Mouse (Mus musculus) CH12.LX (cell line): Measurements from ENCODE around the gene Yap1. TPM values are rescaled to one million over a fixed set of nuclear protein-coding genes. Genes with fewer than 3 reads are reported as not detected.

ENCODE experiments used
- DNase-seq: peaks from one replicate; pipeline ENCODE4 v3.0.0-alpha.2; 2013; ENCODE audit errors: extremely low read depth
- H3K27ac ChIP-seq: 2 replicates; pipeline ENCODE4 v1.5.1; 2012; ENCODE audit warnings: low read depth, mild to moderate bottlenecking, control low read depth, moderate library complexity; ENCODE audit not compliant: insufficient read depth
- H3K27me3 ChIP-seq: replicated peaks from 2 replicates; pipeline ENCODE3; 2012; ENCODE audit warnings: inconsistent platforms
- H3K36me3 ChIP-seq, 2 experiments: replicated peaks in 1 of 2; 2 replicates each; pipeline versions ENCODE3 to v1.6.1; 2012; ENCODE audit warnings: inconsistent platforms in 1 of 2, low read length in 1 of 2, mild to moderate bottlenecking in 1 of 2, mixed read lengths in 1 of 2, moderate library complexity in 1 of 2; ENCODE audit not compliant: control insufficient read depth in 1 of 2, insufficient read depth in 1 of 2
- H3K4me1 ChIP-seq, 2 experiments: 2 replicates each; pipeline ENCODE4 v1.6.1; 2012; ENCODE audit warnings: inconsistent platforms in 1 of 2, moderate library complexity in 1 of 2; ENCODE audit not compliant: insufficient read depth in 2 of 2, control insufficient read depth in 1 of 2
- H3K4me2 ChIP-seq: 2 replicates; pipeline ENCODE4 v1.6.1; 2012; ENCODE audit warnings: low read depth, mild to moderate bottlenecking, control low read depth; ENCODE audit not compliant: poor library complexity, insufficient read depth, severe bottlenecking
- H3K4me3 ChIP-seq, 3 experiments: fragments of 150-350 bp in 1 of 3; sonication (generic) in 1 of 3; replicated peaks in 1 of 3; 2 replicates each; pipeline versions ENCODE3 to v1.5.1; 2011 to 2012; ENCODE audit warnings: low read depth in 2 of 3, low read length in 2 of 3, mild to moderate bottlenecking in 2 of 3, moderate library complexity in 2 of 3, control low read depth in 1 of 3, improper control_type of control experiment in 1 of 3, inconsistent platforms in 1 of 3, mixed read lengths in 1 of 3; ENCODE audit not compliant: poor library complexity in 1 of 3
- H3K79me2 ChIP-seq: replicated peaks from 2 replicates; pipeline ENCODE4 v1.6.1; 2012; ENCODE audit warnings: mild to moderate bottlenecking, moderate library complexity; ENCODE audit not compliant: control insufficient read depth, poor library complexity, insufficient read depth, severe bottlenecking; ENCODE audit errors: extremely low read depth
- H3K9ac ChIP-seq: 2 replicates; pipeline ENCODE4 v1.6.1; 2012; ENCODE audit warnings: low read depth, mild to moderate bottlenecking, control low read depth, moderate library complexity; ENCODE audit not compliant: insufficient read depth
- H3K9me3 ChIP-seq: replicated peaks from 2 replicates; pipeline ENCODE3; 2012; ENCODE audit warnings: low read length, inconsistent platforms, mixed read lengths
- BHLHE40 ChIP-seq: IDR thresholded peaks from 2 replicates; pipeline ENCODE4 v1.6.1; 2011; ENCODE audit warnings: mild to moderate bottlenecking, low read depth, low read length, improper control_type of control experiment
- CHD1 ChIP-seq: IDR thresholded peaks from 2 replicates; pipeline ENCODE4 v1.6.1; 2012; ENCODE audit warnings: low read depth, low read length, improper control_type of control experiment, inconsistent platforms
- CHD2 ChIP-seq: IDR thresholded peaks from 2 replicates; pipeline ENCODE4 v1.6.1; 2011; ENCODE audit warnings: low read length, improper control_type of control experiment
- CTCF ChIP-seq, 2 experiments: IDR thresholded peaks in 1 of 2; conservative IDR thresholded peaks in 1 of 2; 2 replicates each; pipeline ENCODE4 v1.5.1; 2011 to 2012; ENCODE audit warnings: low read depth in 2 of 2, low read length in 2 of 2, improper control_type of control experiment in 1 of 2, inconsistent platforms in 1 of 2, mild to moderate bottlenecking in 1 of 2, moderate library complexity in 1 of 2
- E2F4 ChIP-seq: IDR thresholded peaks from 2 replicates; pipeline ENCODE4 v1.6.1; 2011; ENCODE audit warnings: low read depth, low read length, improper control_type of control experiment; ENCODE audit not compliant: insufficient replicate concordance
- ELF1 ChIP-seq: IDR thresholded peaks from 2 replicates; pipeline ENCODE4 v1.6.1; 2014; ENCODE audit warnings: low read depth, mild to moderate bottlenecking, inconsistent platforms, low read length, improper control_type of control experiment
- EP300 ChIP-seq: IDR thresholded peaks from 2 replicates; pipeline ENCODE4 v1.6.1; 2011; ENCODE audit warnings: low read length, improper control_type of control experiment
- GABPA ChIP-seq: IDR thresholded peaks from 2 replicates; pipeline ENCODE4 v1.6.1; 2012; ENCODE audit warnings: low read depth, low read length, improper control_type of control experiment, inconsistent platforms; ENCODE audit not compliant: insufficient replicate concordance
- HCFC1 ChIP-seq: IDR thresholded peaks from 2 replicates; pipeline ENCODE4 v1.6.1; 2012; ENCODE audit warnings: low read depth, mild to moderate bottlenecking, inconsistent platforms, low read length, improper control_type of control experiment
- IRF4 ChIP-seq: IDR thresholded peaks from 2 replicates; pipeline ENCODE4 v1.6.1; 2014; ENCODE audit warnings: low read depth, mild to moderate bottlenecking, inconsistent platforms, low read length, improper control_type of control experiment
- JUN ChIP-seq: IDR thresholded peaks from 2 replicates; pipeline ENCODE4 v1.6.1; 2011; ENCODE audit warnings: low read depth, mild to moderate bottlenecking, low read length, improper control_type of control experiment, moderate library complexity; ENCODE audit not compliant: insufficient read depth
- JUND ChIP-seq: conservative IDR thresholded peaks from 2 replicates; pipeline ENCODE4 v1.6.1; 2011; ENCODE audit warnings: low read depth, low read length, improper control_type of control experiment
- KAT2A ChIP-seq: IDR thresholded peaks from 2 replicates; pipeline ENCODE4 v1.6.1; 2012; ENCODE audit warnings: low read length, improper control_type of control experiment, inconsistent platforms; ENCODE audit not compliant: insufficient replicate concordance
- MAX ChIP-seq: IDR thresholded peaks from 2 replicates; pipeline ENCODE4 v1.6.1; 2011; ENCODE audit warnings: low read length, improper control_type of control experiment
- MYC ChIP-seq: IDR thresholded peaks from 2 replicates; pipeline ENCODE4 v1.6.1; 2011; ENCODE audit warnings: low read depth, mild to moderate bottlenecking, improper control_type of control experiment, low read length
- NELFE ChIP-seq: IDR thresholded peaks from 2 replicates; pipeline ENCODE4 v1.6.1; 2011; ENCODE audit warnings: low read depth, low read length, improper control_type of control experiment
- PAX5 ChIP-seq: IDR thresholded peaks from 2 replicates; pipeline ENCODE4 v1.6.1; 2012; ENCODE audit warnings: low read length, inconsistent platforms, mixed read lengths
- RAD21 ChIP-seq: IDR thresholded peaks from 2 replicates; pipeline ENCODE4 v1.6.1; 2011; ENCODE audit warnings: low read depth, mild to moderate bottlenecking, low read length, improper control_type of control experiment, moderate library complexity
- RCOR1 ChIP-seq: conservative IDR thresholded peaks from 2 replicates; pipeline ENCODE4 v1.6.1; 2012; ENCODE audit warnings: low read depth, mild to moderate bottlenecking, inconsistent platforms, low read length, improper control_type of control experiment
- SIN3A ChIP-seq: IDR thresholded peaks from 2 replicates; pipeline ENCODE4 v1.6.1; 2012; ENCODE audit warnings: low read length, improper control_type of control experiment, inconsistent platforms
- SMC3 ChIP-seq: IDR thresholded peaks from 2 replicates; pipeline ENCODE4 v1.6.1; 2011; ENCODE audit warnings: low read depth, low read length, improper control_type of control experiment
- TBP ChIP-seq: conservative IDR thresholded peaks from 2 replicates; pipeline ENCODE4 v1.6.1; 2011; ENCODE audit warnings: low read depth, low read length, improper control_type of control experiment
- TCF12 ChIP-seq: IDR thresholded peaks from 2 replicates; pipeline ENCODE4 v1.6.1; 2014; ENCODE audit warnings: low read depth, mild to moderate bottlenecking, inconsistent platforms, low read length, improper control_type of control experiment
- USF1 ChIP-seq: IDR thresholded peaks from 2 replicates; pipeline ENCODE4 v1.6.1; 2014; ENCODE audit warnings: low read depth, mild to moderate bottlenecking, inconsistent platforms, low read length, improper control_type of control experiment
- USF2 ChIP-seq: conservative IDR thresholded peaks from 2 replicates; pipeline ENCODE4 v1.6.1; 2011; ENCODE audit warnings: low read depth, low read length, improper control_type of control experiment
- ZKSCAN1 ChIP-seq: IDR thresholded peaks from 2 replicates; pipeline ENCODE4 v1.6.1; 2012; ENCODE audit warnings: low read depth, inconsistent platforms, low read length, improper control_type of control experiment, borderline replicate concordance
- dilution Hi-C: fragments of 300-500 bp; cut with MboI; formaldehyde crosslinking; loops from 2 replicates; pipeline ENCODE4 v1.14.3; 2020; ENCODE audit warnings: low sequenced_read_pairs; ENCODE audit not compliant: extremely low pct_unique_long_range_greater_than_20kb, extremely low pct_ligation_motif_present
- in situ Hi-C: fragments of 300-500 bp; cut with MboI; formaldehyde crosslinking; loops from 3 replicates; pipeline ENCODE4 v1.14.3; 2019; ENCODE audit warnings: low sequenced_read_pairs, low pct_ligation_motif_present, low pct_unique_long_range_greater_than_20kb, mixed read lengths
- polyA plus RNA-seq: library from polyadenylated mRNA; unstranded; fragments of >175 nt; gene quantifications from 2 replicates; pipeline ENCODE4 v1.2.1, GENCODE M21; 2012; ENCODE audit warnings: low read depth; ENCODE audit not compliant: insufficient read length
- total RNA-seq, 2 experiments: library from RNA; depleted of rRNA; stranded (reverse); fragments of 300-350 nt in 1 of 2; fragments of >200 nt in 1 of 2; gene quantifications; 2 replicates each; pipeline ENCODE4 v1.2.3; 2012 to 2014

Gene Yap1
- total and polyA plus RNA-seq, 3 experiments, result 0.06 TPM; not detected in 2

GRCm38 (mm10) chr9:7947946-7948345 is 56.5 kb downstream of the Yap1 start:
- Histone ChIP-seq H3K79me2 (no peaks in the 10 kb centered on the region), H3K9ac (no peak overlapping the region), H3K4me2 (no peak overlapping the region), H3K36me3 (no peaks in the 10 kb centered on the region), H3K27me3 (no peaks in the 10 kb centered on the region), H3K9me3 (no peaks in the 10 kb centered on the region), H3K4me3 (no peak overlapping the region), H3K4me1 (peaks cover 4 to 7% of the 10 kb centered on the region in 2 experiments; a peak in 1 of 4 replicates), H3K27ac (no peak overlapping the region)
- DNase-seq, result no peak
- in situ Hi-C loops, result no loop called here
- TF ChIP-seq CHD1 (no peak), USF1 (no peak)
- dilution Hi-C loops, result no loop called here

- DNase-seq, result no peak
These were observed 60.5 kb downstream of the Yap1 start for GRCm38 (mm10) chr9:7943796-7944462.

GRCm38 (mm10) chr9:7942701-7943100 is 61.7 kb downstream of the Yap1 start:
- H3K4me3 ChIP-seq, result no peak overlapping the region
- H3K4me2 ChIP-seq, result no peak overlapping the region
- no peak overlapping the region for H3K27ac ChIP-seq
- no peaks in the 10 kb centered on the region for H3K79me2 ChIP-seq
- no peaks in the 10 kb centered on the region for H3K9me3 ChIP-seq
- TF ChIP-seq ELF1 (no peak), RCOR1 (no peak), EP300 (no peak), USF1 (no peak), MAX (no peak), IRF4 (no peak), JUND (no peak), HCFC1 (no peak), JUN (no peak), SMC3 (no peak), GABPA (no peak), PAX5 (no peak), NELFE (no peak), USF2 (no peak), E2F4 (no peak), KAT2A (no peak), TBP (no peak), BHLHE40 (no peak), CHD2 (no peak)
- TF ChIP-seq, all 38 proteins: peak for 0
- dilution Hi-C loops, result no loop called here
- H3K4me1 ChIP-seq, result peaks cover 4 to 7% of the 10 kb centered on the region in 2 experiments; a peak in 1 of 4 replicates
- H3K36me3 ChIP-seq, result no peaks in the 10 kb centered on the region
- in situ Hi-C loops, result no loop called here
- no peaks in the 10 kb centered on the region for H3K27me3 ChIP-seq
- no peak for DNase-seq
- no peak overlapping the region for H3K9ac ChIP-seq

More at GRCm38 (mm10) chr9:7943796-7944462, 60.5 kb downstream of the Yap1 start:
- TF ChIP-seq EP300 (no peak), SIN3A (no peak), MYC (no peak), CTCF (conservative IDR thresholded peaks at IDR 0.05 in 1 of 2, IDR thresholded peaks at IDR 0.05 in 1 of 2; ENCODE audit: low read depth in 2 of 2, low read length in 2 of 2) (no peak), RAD21 (no peak), ZKSCAN1 (no peak), USF2 (no peak), JUND (no peak), TCF12 (no peak), TBP (no peak), NELFE (no peak)
- TF ChIP-seq, all 38 proteins: peak for 0
- Histone ChIP-seq H3K9me3 (no peaks in the 10 kb centered on the region), H3K79me2 (no peaks in the 10 kb centered on the region), H3K9ac (no peak overlapping the region), H3K4me2 (no peak overlapping the region), H3K27ac (no peak overlapping the region), H3K27me3 (no peaks in the 10 kb centered on the region), H3K36me3 (no peaks in the 10 kb centered on the region), H3K4me1 (peaks cover 4 to 7% of the 10 kb centered on the region in 2 experiments; a peak in 1 of 4 replicates), H3K4me3 (no peak overlapping the region)
- in situ Hi-C loops, result no loop called here
- dilution Hi-C loops, result no loop called here
